Mouse (Mus musculus): ENCODE results near the gene Thap4. TPM values are rescaled to one million over a fixed set of nuclear protein-coding genes. Genes with fewer than 3 reads are reported as not detected.
"Not testable (repeated sequence)": the region's sequence is repeated elsewhere in the genome, so short reads cannot be mapped to it uniquely, and the experiment has no call there.

Thap4 gene
- total RNA-seq, 2 experiments from 2014 or later = 68.7 to 72.6 TPM

GRCm38 (mm10) chr1:93689901-93690496 lies 64.7 kb downstream of the Thap4 start:
- no peak for DNase-seq

GRCm38 (mm10) chr1:93688154-93688553 lies 66.5 kb downstream of the Thap4 start:
- peak; percentile 56 for DNase-seq

DNA sequence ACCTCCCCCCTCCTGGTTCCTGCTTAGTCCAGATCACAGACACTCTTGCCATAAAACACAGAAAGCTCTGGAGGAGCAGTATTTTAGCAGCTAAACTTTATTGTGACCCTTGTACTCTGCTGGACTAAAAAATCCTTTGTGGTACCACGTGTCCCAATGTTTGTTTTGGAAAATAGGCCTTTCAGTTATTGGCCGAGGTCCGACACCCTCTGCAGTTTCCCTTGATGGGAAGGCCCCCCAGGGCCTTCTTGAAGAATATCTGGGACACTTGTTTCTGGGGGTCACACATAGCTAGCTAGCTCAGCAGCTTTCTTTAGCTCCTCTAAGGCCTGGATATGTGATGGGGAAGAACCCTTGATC lies 67.7 kb downstream of the Thap4 start:
- DNase-seq = no peak

GRCm38 (mm10) chr1:93686245-93686960 lies 68.3 kb downstream of the Thap4 start:
- peak; percentile 68 for DNase-seq

- peak; percentile 89 for DNase-seq
Measured at GRCm38 (mm10) chr1:93685401-93686244, 69.0 kb downstream of the Thap4 start, which contains the start of gene Bok. TSS of gene Bok (plus strand) at chr1:93685660.

GRCm38 (mm10) chr1:93679889-93680568 lies 74.6 kb downstream of the Thap4 start:
- peak; percentile 35 for DNase-seq

DNA sequence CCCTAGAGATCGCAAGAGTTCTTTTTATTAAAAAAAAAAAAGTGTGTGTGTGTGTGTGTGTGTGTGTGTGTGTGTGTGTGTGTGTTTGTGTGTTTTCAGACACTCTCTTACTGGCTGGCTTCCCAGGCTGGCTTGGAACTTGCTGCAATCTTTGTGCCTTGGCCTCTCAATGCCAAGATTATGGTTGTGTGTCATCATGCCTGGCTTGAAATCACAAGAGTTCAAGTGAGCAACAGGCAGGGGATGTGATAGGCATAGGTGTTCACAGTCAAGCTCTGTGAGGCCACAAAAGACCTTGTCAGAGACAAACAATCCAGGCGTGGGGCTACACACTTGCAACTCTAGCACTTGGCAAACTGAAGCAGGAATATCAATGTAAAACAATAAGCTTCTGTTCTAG lies 76.3 kb downstream of the Thap4 start:
- peak; percentile 65 for DNase-seq

DNA sequence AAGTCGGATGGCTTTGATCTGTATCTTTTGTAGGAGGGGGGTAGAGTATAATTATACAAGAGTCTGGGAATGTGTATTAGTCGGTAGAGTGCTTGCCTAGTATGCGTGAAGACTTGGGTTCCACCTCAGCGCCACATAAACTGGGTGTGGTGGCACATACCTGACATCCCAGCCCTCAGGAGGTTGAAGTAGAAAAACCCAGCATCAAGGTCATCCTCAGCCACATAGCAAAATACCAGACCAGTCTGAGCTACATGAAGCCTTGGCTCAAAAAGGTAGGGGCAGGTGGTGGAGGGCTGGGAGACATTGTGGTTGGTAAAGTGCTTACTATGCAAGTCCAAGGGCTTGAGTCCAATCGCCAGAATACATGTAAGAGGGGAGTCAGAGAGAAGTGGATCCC lies 82.0 kb downstream of the Thap4 start:
- no peak for DNase-seq

GRCm38 (mm10) chr1:93669941-93670340 lies 84.7 kb downstream of the Thap4 start:
- no peak for DNase-seq

DNA sequence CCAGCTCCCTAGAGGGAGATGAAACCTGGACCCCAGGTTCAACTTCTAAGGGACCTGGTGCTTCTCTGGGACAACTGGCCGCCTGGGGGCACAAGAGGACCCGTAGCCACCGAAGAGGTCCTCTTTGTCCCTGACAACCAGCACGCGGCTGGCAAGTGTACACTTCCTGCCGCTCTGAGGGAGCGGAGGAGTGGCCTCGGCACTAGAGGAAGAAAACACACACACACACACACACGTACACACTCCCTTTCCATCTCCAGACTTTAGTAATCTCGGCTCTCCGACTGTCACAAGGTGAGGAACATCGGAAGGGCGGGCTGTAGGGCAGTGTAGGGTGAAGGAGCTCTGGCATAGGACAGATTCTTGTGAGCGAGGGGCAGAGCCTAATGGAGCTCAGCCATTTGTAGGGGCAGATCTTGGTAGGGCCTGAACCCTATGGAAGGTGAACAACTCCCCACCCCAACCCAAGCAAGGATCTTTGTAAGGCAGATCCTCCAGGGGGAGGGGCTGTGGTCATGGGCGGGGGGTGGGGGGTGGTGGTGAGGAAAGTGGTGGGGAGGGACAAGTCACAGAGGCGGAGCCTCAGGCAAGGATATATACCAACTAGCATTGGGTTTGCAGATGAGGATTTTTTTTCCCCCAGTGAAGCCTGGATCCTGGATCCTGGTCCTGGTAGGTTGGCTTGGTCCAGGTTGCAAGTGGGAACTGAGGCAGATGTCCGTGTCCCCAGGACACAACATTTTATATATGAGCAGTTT lies 85.7 kb downstream of the Thap4 start:
- peak; percentile 89 for DNase-seq

GRCm38 (mm10) chr1:93667760-93668400 lies 86.8 kb downstream of the Thap4 start:
- DNase-seq = peak; percentile 25

DNA sequence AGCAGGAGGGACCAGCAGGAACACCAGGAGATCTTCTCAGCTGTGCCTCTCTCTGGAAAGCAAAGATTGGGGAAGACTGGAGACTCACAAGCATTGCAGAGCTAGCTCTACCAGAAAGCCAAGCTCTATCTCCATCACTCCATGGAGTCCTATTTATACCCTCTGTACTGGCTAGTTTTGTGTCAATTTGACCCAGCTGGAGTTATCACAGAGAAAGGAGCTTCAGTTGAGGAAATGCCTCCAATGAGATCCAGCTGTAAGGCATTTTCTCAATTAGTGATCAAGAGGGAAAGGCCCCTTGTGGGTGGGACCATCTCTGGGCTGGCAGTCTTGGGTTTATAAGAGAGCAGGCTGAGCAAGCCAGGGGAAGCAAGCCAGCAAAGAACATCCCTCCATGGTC lies 96.1 kb downstream of the Thap4 start, which contains the start of gene Stk25:
TSS of gene Stk25 (minus strand) at position 101 of the 400 bp plus-strand sequence.
- DNase-seq = not testable (repeated sequence)

GRCm38 (mm10) chr1:93657025-93657360 lies 97.7 kb downstream of the Thap4 start:
- DNase-seq = no peak

DNA sequence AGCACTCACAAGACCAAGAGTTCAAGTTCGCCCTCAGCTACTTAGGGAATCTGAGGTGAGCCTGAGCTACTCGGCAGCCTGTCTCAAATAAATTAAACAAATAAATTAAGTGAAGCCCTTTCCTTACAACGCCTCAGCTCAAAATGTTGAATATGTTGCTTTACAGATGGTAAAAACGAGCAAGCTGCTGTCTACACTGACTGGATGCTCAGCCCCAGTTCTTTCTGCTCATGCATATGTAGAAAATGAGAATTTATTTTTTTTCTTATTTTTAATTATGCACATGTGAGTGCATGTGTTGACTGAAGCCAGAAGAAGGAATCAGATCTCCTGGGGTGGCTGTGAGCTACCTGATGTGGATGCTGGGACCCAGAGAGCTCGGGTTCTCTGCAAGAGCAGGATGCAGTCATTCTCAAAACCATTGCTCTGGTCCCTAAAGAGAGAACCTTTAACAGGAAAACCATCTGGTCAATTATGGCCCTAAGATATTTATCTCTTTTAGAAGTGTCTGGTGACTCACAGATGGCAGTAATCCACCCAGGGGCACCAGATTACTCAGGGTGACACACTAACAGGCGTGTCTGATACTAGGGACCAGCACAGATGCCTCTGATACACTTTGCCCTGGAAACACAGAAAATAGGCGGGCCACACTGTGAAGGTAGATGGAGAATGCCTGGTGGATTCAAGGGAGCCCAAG lies 98.2 kb downstream of the Thap4 start:
- no peak for DNase-seq

- no peak for DNase-seq
Measured at GRCm38 (mm10) chr1:93654798-93655197, 99.9 kb downstream of the Thap4 start.

GRCm38 (mm10) chr1:93654275-93654674 lies 100.4 kb downstream of the Thap4 start:
- DNase-seq = no peak
